Mouse (Mus musculus) thymus, adult 2 months (tissue): ENCODE data around the gene Cat. TPM values are rescaled to one million over a fixed set of nuclear protein-coding genes. Genes with fewer than 3 reads are reported as not detected.

ENCODE experiments used
- DNase-seq: peaks from one replicate; pipeline ENCODE4 v3.0.0; 2021
- H3K27ac ChIP-seq: fragments of 200-500 bp; 2 replicates; pipeline ENCODE4 v1.5.1; 2012; ENCODE audit warnings: low read length, control low read depth; ENCODE audit not compliant: control insufficient read depth, insufficient read depth
- H3K27me3 ChIP-seq: fragments of 200-500 bp; 2 replicates; pipeline ENCODE4 v1.6.1; 2012; ENCODE audit warnings: mild to moderate bottlenecking, low read length, moderate library complexity, mixed read lengths; ENCODE audit not compliant: control insufficient read depth, insufficient read depth
- H3K36me3 ChIP-seq: fragments of 200-500 bp; 2 replicates; pipeline ENCODE4 v1.6.1; 2012; ENCODE audit warnings: mild to moderate bottlenecking, low read length, moderate library complexity; ENCODE audit not compliant: control insufficient read depth, insufficient read depth
- H3K4me1 ChIP-seq: fragments of 200-500 bp; replicated peaks from 2 replicates; pipeline ENCODE4 v1.6.1; 2012; ENCODE audit warnings: low read length; ENCODE audit not compliant: control insufficient read depth, insufficient read depth
- H3K4me3 ChIP-seq: fragments of 200-500 bp; 2 replicates; pipeline ENCODE4 v1.5.1; 2012; ENCODE audit warnings: mild to moderate bottlenecking, low read length, control low read depth, moderate library complexity; ENCODE audit not compliant: control insufficient read depth, insufficient read depth
- CTCF ChIP-seq: fragments of 200-500 bp; IDR thresholded peaks from 2 replicates; pipeline ENCODE4 v1.5.1; 2012; ENCODE audit warnings: mild to moderate bottlenecking, control low read depth, low read length, moderate library complexity, borderline replicate concordance; ENCODE audit not compliant: control insufficient read depth, poor library complexity, insufficient read depth; ENCODE audit errors: extremely low read depth
- POLR2A ChIP-seq: fragments of 200-500 bp; IDR thresholded peaks from 2 replicates; pipeline ENCODE4 v1.6.1; 2012; ENCODE audit warnings: mild to moderate bottlenecking, low read length, control low read depth, moderate library complexity; ENCODE audit not compliant: control insufficient read depth, poor library complexity, insufficient read depth; ENCODE audit errors: extremely low read depth
- WGBS: fragments of 180-500 bp; shearing (Covaris S2); methylation state at CpG from one replicate; pipeline ENCODE4 v1.1.7; 2018; 5-methylcytosine and 5-hydroxymethylcytosine counted together
- polyA plus RNA-seq: library from polyadenylated mRNA; depleted of rRNA; stranded (reverse); fragments of >200 nt; gene quantifications from 2 replicates; pipeline ENCODE4 v1.2.3, GENCODE M21; 2012

Gene Cat
- polyA plus RNA-seq, 1 experiment: 67.9 TPM

GRCm38 (mm10) chr2:103448947-103449560 is 35.9 kb downstream of the Cat start:
- no peak for TF ChIP-seq POLR2A
- TF ChIP-seq CTCF: no peak
- H3K36me3 ChIP-seq: peaks cover 11% of the 10 kb centered on the region
- WGBS: 35% methylated on average over 14 of the region's 14 CpGs

GRCm38 (mm10) chr2:103446326-103446725 is 38.6 kb downstream of the Cat start:
- no peak for DNase-seq
- 96% methylated on average over 6 of the region's 6 CpGs for WGBS
- no peaks in the 10 kb centered on the region for H3K36me3 ChIP-seq
- TF ChIP-seq CTCF: no peak
- TF ChIP-seq POLR2A: no peak
- H3K4me1 ChIP-seq: no peaks in the 10 kb centered on the region
- no peaks in the 10 kb centered on the region; the same call in 1 of the 2 replicates for H3K27me3 ChIP-seq
- no peak overlapping the region for H3K4me3 ChIP-seq
- H3K27ac ChIP-seq: no peak overlapping the region

More at GRCm38 (mm10) chr2:103448947-103449560, 35.9 kb downstream of the Cat start:
- Histone ChIP-seq H3K4me3 (no peak overlapping the region), H3K27me3 (no peaks in the 10 kb centered on the region; the same call in 1 of the 2 replicates), H3K27ac (no peak overlapping the region), H3K4me1 (no peaks in the 10 kb centered on the region)
- DNase-seq: no peak

- peak; percentile 52 for DNase-seq
- Histone ChIP-seq H3K27me3 (no peaks in the 10 kb centered on the region; the same call in 1 of the 2 replicates), H3K4me3 (no peak overlapping the region), H3K27ac (no peak overlapping the region), H3K36me3 (no peaks in the 10 kb centered on the region), H3K4me1 (no peaks in the 10 kb centered on the region)
- no peak for TF ChIP-seq CTCF
- TF ChIP-seq POLR2A: no peak
- WGBS: 57% methylated on average over 6 of the region's 6 CpGs
Measured at GRCm38 (mm10) chr2:103445776-103446175, 39.2 kb downstream of the Cat start.

- Histone ChIP-seq H3K4me3 (no peak overlapping the region), H3K36me3 (no peaks in the 10 kb centered on the region)
- DNase-seq: peak; percentile 69
Measured at GRCm38 (mm10) chr2:103439710-103440109, 45.2 kb downstream of the Cat start.

GRCm38 (mm10) chr2:103439071-103439622 is 45.8 kb downstream of the Cat start:
- H3K36me3 ChIP-seq: no peaks in the 10 kb centered on the region
- H3K27me3 ChIP-seq: no peaks in the 10 kb centered on the region
- DNase-seq: no peak
- 93% methylated on average over 11 of the region's 11 CpGs for WGBS
- no peak overlapping the region for H3K4me3 ChIP-seq
- TF ChIP-seq CTCF: no peak
- no peak for TF ChIP-seq POLR2A
- H3K4me1 ChIP-seq: no peaks in the 10 kb centered on the region
- no peak overlapping the region for H3K27ac ChIP-seq

More at GRCm38 (mm10) chr2:103439710-103440109, 45.2 kb downstream of the Cat start:
- WGBS: 14% methylated on average over 12 of the region's 12 CpGs
- TF ChIP-seq POLR2A: no peak
- 0 out of 2 replicates have a peak, but pooled peaks have one; percentile 36 for TF ChIP-seq CTCF
- Histone ChIP-seq H3K27ac (no peak overlapping the region), H3K4me1 (no peaks in the 10 kb centered on the region), H3K27me3 (no peaks in the 10 kb centered on the region)

- H3K36me3 ChIP-seq: no peaks in the 10 kb centered on the region
- H3K4me1 ChIP-seq: no peaks in the 10 kb centered on the region
- H3K27ac ChIP-seq: no peak overlapping the region
- no peak overlapping the region for H3K4me3 ChIP-seq
- H3K27me3 ChIP-seq: no peaks in the 10 kb centered on the region
- no peak for TF ChIP-seq CTCF
- TF ChIP-seq POLR2A: no peak
- 89% methylated on average over 5 of the region's 5 CpGs for WGBS
- DNase-seq: no peak
Measured at GRCm38 (mm10) chr2:103436534-103436933, 48.4 kb downstream of the Cat start.
